Mouse (Mus musculus) limb, embryonic 14.5 days (tissue): ENCODE results near the gene Pigs. TPM values are rescaled to one million over a fixed set of nuclear protein-coding genes. Genes with fewer than 3 reads are reported as not detected.

ENCODE experiments used
- ATAC-seq: fragments of 200-750 bp; cut with Nextera tagmentation; 2 replicates; pipeline ENCODE4 v1.8.0; 2017; ENCODE audit warnings: low read depth, moderate number of reproducible peaks, moderate TSS enrichment; ENCODE audit not compliant: low FRiP score
- DNase-seq: peaks from one replicate; pipeline ENCODE4 v3.0.0-alpha.2; 2015; ENCODE audit warnings: low spot score
- H3K27ac ChIP-seq: fragments of 300-500 bp; sonication (generic); replicated peaks from 2 replicates; pipeline ENCODE4 v1.5.1; 2014; ENCODE audit warnings: low read depth, mild to moderate bottlenecking, low read length, moderate library complexity, mixed read lengths
- H3K27me3 ChIP-seq: fragments of 300-500 bp; sonication (generic); 2 replicates; pipeline ENCODE4 v1.6.1; 2014; ENCODE audit warnings: low read length, mixed read lengths; ENCODE audit not compliant: control insufficient read depth, insufficient read depth
- H3K36me3 ChIP-seq: fragments of 300-500 bp; sonication (generic); 2 replicates; pipeline ENCODE4 v1.6.1; 2014; ENCODE audit warnings: mild to moderate bottlenecking, low read length, moderate library complexity, mixed read lengths; ENCODE audit not compliant: control insufficient read depth, insufficient read depth
- H3K4me1 ChIP-seq: fragments of 300-500 bp; sonication (generic); 2 replicates; pipeline ENCODE4 v1.6.1; 2014; ENCODE audit warnings: antibody characterized with exemption, low read length, mixed read lengths; ENCODE audit not compliant: control insufficient read depth, insufficient read depth
- H3K4me2 ChIP-seq: fragments of 300-500 bp; sonication (generic); replicated peaks from 2 replicates; pipeline ENCODE4 v1.6.1; 2014; ENCODE audit warnings: low read depth, mild to moderate bottlenecking, low read length, moderate library complexity; ENCODE audit not compliant: severe bottlenecking
- H3K4me3 ChIP-seq: fragments of 300-500 bp; sonication (generic); replicated peaks from 2 replicates; pipeline ENCODE4 v1.5.1; 2014; ENCODE audit warnings: low read length
- H3K9ac ChIP-seq: fragments of 300-500 bp; sonication (generic); 2 replicates; pipeline ENCODE4 v1.6.1; 2014; ENCODE audit warnings: mild to moderate bottlenecking, low read depth, low read length, moderate library complexity; ENCODE audit not compliant: severe bottlenecking
- H3K9me3 ChIP-seq: fragments of 300-500 bp; sonication (generic); 2 replicates; pipeline ENCODE4 v1.6.1; 2016; ENCODE audit warnings: low read length; ENCODE audit not compliant: control insufficient read depth
- POLR2A ChIP-seq: fragments of 200-500 bp; IDR thresholded peaks from 2 replicates; pipeline ENCODE4 v1.8.0; 2012; ENCODE audit warnings: inconsistent platforms, mild to moderate bottlenecking, moderate library complexity, borderline replicate concordance; ENCODE audit not compliant: insufficient read depth, insufficient read length; ENCODE audit errors: extremely low read depth
- WGBS: fragments of 180-500 bp; shearing (Covaris S2); extraction: QIAGEN DNeasy Blood & Tissue Kit; methylation state at CpG from one replicate; pipeline ENCODE4 v1.1.7; 2014; 5-methylcytosine and 5-hydroxymethylcytosine counted together
- polyA plus RNA-seq, 2 experiments: library from polyadenylated mRNA; depleted of rRNA in 1 of 2; stranded (reverse) in 1 of 2; unstranded in 1 of 2; fragments of >200 nt; fragmentation: Nextera tagmentation in 1 of 2; extraction: Ambion mirVana in 1 of 2; gene quantifications; 2 replicates each; pipeline versions ENCODE4 v1.2.1 to v1.2.3; 2012 to 2014

The Pigs gene
- polyA plus RNA-seq, 2 experiments, result 79.7 to 95.5 TPM

GRCm38 (mm10) chr11:78349441-78350358 is 21.5 kb downstream of the Pigs start:
- no peak overlapping the region for H3K27ac ChIP-seq
- TF ChIP-seq POLR2A, result no peak
- ATAC-seq (no peak), DNase-seq (no peak)
- H3K4me2 ChIP-seq, result no peak overlapping the region
- no peaks in the 10 kb centered on the region for H3K9me3 ChIP-seq
- H3K9ac ChIP-seq, result no peak overlapping the region
- 80% methylated on average over 4 of the region's 4 CpGs for WGBS
- no peaks in the 10 kb centered on the region for H3K27me3 ChIP-seq
- H3K4me1 ChIP-seq, result peaks cover 17% of the 10 kb centered on the region
- H3K36me3 ChIP-seq, result peaks cover 27% of the 10 kb centered on the region
- H3K4me3 ChIP-seq, result no peak overlapping the region

GRCm38 (mm10) chr11:78353081-78353480 is 24.9 kb downstream of the Pigs start:
- Histone ChIP-seq H3K27me3 (no peaks in the 10 kb centered on the region), H3K9me3 (no peaks in the 10 kb centered on the region), H3K9ac (no peak overlapping the region), H3K27ac (no peak overlapping the region), H3K4me3 (no peak overlapping the region), H3K36me3 (peaks cover 15% of the 10 kb centered on the region), H3K4me2 (no peak overlapping the region), H3K4me1 (no peaks in the 10 kb centered on the region)
- WGBS, result 79% methylated on average over 1 of the region's 1 CpGs
- no peak for DNase-seq
- ATAC-seq, result no peak
- TF ChIP-seq POLR2A, result no peak

- no peaks in the 10 kb centered on the region for H3K27me3 ChIP-seq
- 87% methylated on average over 6 of the region's 6 CpGs for WGBS
- no peak for TF ChIP-seq POLR2A
- H3K4me3 ChIP-seq, result no peak overlapping the region
- no peaks in the 10 kb centered on the region for H3K36me3 ChIP-seq
- no peaks in the 10 kb centered on the region for H3K9me3 ChIP-seq
- no peak overlapping the region for H3K4me2 ChIP-seq
- no peaks in the 10 kb centered on the region for H3K4me1 ChIP-seq
- no peak overlapping the region for H3K9ac ChIP-seq
- H3K27ac ChIP-seq, result no peak overlapping the region
- ATAC-seq, result no peak
- DNase-seq, result no peak
These were observed 26.7 kb downstream of the Pigs start for GRCm38 (mm10) chr11:78354905-78355304.

GRCm38 (mm10) chr11:78355471-78356238 is 27.4 kb downstream of the Pigs start:
- Histone ChIP-seq H3K27ac (no peak overlapping the region), H3K27me3 (no peaks in the 10 kb centered on the region), H3K4me1 (no peaks in the 10 kb centered on the region), H3K36me3 (no peaks in the 10 kb centered on the region), H3K9ac (no peak overlapping the region), H3K4me3 (no peak overlapping the region), H3K4me2 (no peak overlapping the region), H3K9me3 (no peaks in the 10 kb centered on the region)
- WGBS, result 33% methylated on average over 4 of the region's 4 CpGs
- ATAC-seq, result no peak
- TF ChIP-seq POLR2A, result no peak
- peak; percentile 49 for DNase-seq

- DNase-seq (peak; percentile 50), ATAC-seq (no peak)
These were observed 30.3 kb downstream of the Pigs start for GRCm38 (mm10) chr11:78358330-78359007.

More at GRCm38 (mm10) chr11:78358330-78359007, 30.3 kb downstream of the Pigs start:
- H3K9me3 ChIP-seq, result no peaks in the 10 kb centered on the region
- no peak overlapping the region for H3K27ac ChIP-seq
- no peaks in the 10 kb centered on the region for H3K36me3 ChIP-seq
- no peak overlapping the region for H3K4me3 ChIP-seq
- H3K4me1 ChIP-seq, result peaks cover 5% of the 10 kb centered on the region
- WGBS, result 16% methylated on average over 22 of the region's 22 CpGs
- H3K4me2 ChIP-seq, result no peak overlapping the region
- H3K27me3 ChIP-seq, result no peaks in the 10 kb centered on the region
- TF ChIP-seq POLR2A, result no peak
- no peak overlapping the region for H3K9ac ChIP-seq
